Mouse (Mus musculus) intestine, embryonic 16.5 days (tissue): Measurements from ENCODE around the gene Hbb-bt. TPM values are rescaled to one million over a fixed set of nuclear protein-coding genes. Genes with fewer than 3 reads are reported as not detected.

Experiments used
- ATAC-seq: fragments of 200-750 bp; cut with Nextera tagmentation; 2 replicates; pipeline ENCODE4 v1.8.0; 2017; ENCODE audit warnings: moderate TSS enrichment, moderate library complexity
- H3K27ac ChIP-seq: fragments of 300-500 bp; sonication (generic); 2 replicates; pipeline ENCODE4 v1.5.1; 2014; ENCODE audit warnings: mild to moderate bottlenecking, low read length
- H3K27me3 ChIP-seq: fragments of 300-500 bp; sonication (generic); replicated peaks from 2 replicates; pipeline ENCODE4 v1.6.1; 2014; ENCODE audit warnings: low read length, control low read depth, mixed read lengths; ENCODE audit not compliant: control insufficient read depth, insufficient read depth
- H3K36me3 ChIP-seq: fragments of 300-500 bp; sonication (generic); 2 replicates; pipeline ENCODE4 v1.6.1; 2014; ENCODE audit warnings: low read length, control low read depth; ENCODE audit not compliant: control insufficient read depth, insufficient read depth
- H3K4me1 ChIP-seq: fragments of 300-500 bp; sonication (generic); 2 replicates; pipeline ENCODE4 v1.6.1; 2014; ENCODE audit warnings: low read length, control low read depth, mixed read lengths; ENCODE audit not compliant: control insufficient read depth, insufficient read depth
- H3K4me2 ChIP-seq: fragments of 300-500 bp; sonication (generic); 2 replicates; pipeline ENCODE4 v1.6.1; 2014; ENCODE audit warnings: low read depth, low read length, control low read depth
- H3K4me3 ChIP-seq: fragments of 300-500 bp; sonication (generic); 2 replicates; pipeline ENCODE4 v1.5.1; 2014; ENCODE audit warnings: mild to moderate bottlenecking, low read length
- H3K9ac ChIP-seq: fragments of 300-500 bp; sonication (generic); 2 replicates; pipeline ENCODE4 v1.6.1; 2014; ENCODE audit warnings: low read depth, low read length
- H3K9me3 ChIP-seq: fragments of 300-500 bp; sonication (generic); 2 replicates; pipeline ENCODE4 v1.6.1; 2016; ENCODE audit warnings: low read length, control low read depth; ENCODE audit not compliant: control insufficient read depth
- WGBS: fragments of 180-500 bp; shearing (Covaris S2); extraction: QIAGEN DNeasy Blood & Tissue Kit; methylation state at CpG from one replicate; pipeline ENCODE4 v1.1.7; 2014; 5-methylcytosine and 5-hydroxymethylcytosine counted together
- polyA plus RNA-seq: library from polyadenylated mRNA; unstranded; fragments of >200 nt; fragmentation: Nextera tagmentation; extraction: Ambion mirVana; gene quantifications from 2 replicates; pipeline ENCODE4 v1.2.1, GENCODE M21; 2015

Gene Hbb-bt
- polyA plus RNA-seq = 1,955 and 2,476 TPM in 2 replicates

- H3K27ac ChIP-seq = no peak within 1 kb of the TSS
- no peaks in the 10 kb centered on the region for H3K9me3 ChIP-seq
- no peaks in the 10 kb centered on the region for H3K4me1 ChIP-seq
- no peak within 1 kb of the TSS for H3K4me3 ChIP-seq
- 94% methylated on average over 3 of the region's 3 CpGs for WGBS
- no peak within 1 kb of the TSS for H3K9ac ChIP-seq
- peak; percentile 86 for ATAC-seq
- H3K4me2 ChIP-seq = no peak within 1 kb of the TSS
- H3K36me3 ChIP-seq = no peaks in the 10 kb centered on the region
- H3K27me3 ChIP-seq = no peaks in the 10 kb centered on the region
These were observed at the start of gene Hbb-bt for GRCm38 (mm10) chr7:103813766-103814165. Hbb-bt (minus strand) TSS chr7:103813996.

- WGBS = 74% methylated on average over 3 of the region's 3 CpGs
- no peak overlapping the region for H3K27ac ChIP-seq
- H3K4me2 ChIP-seq = no peak overlapping the region
- no peaks in the 10 kb centered on the region for H3K27me3 ChIP-seq
- no peaks in the 10 kb centered on the region for H3K4me1 ChIP-seq
- no peak overlapping the region for H3K4me3 ChIP-seq
- H3K9me3 ChIP-seq = no peaks in the 10 kb centered on the region
- H3K9ac ChIP-seq = no peak overlapping the region
- ATAC-seq = no peak
- no peaks in the 10 kb centered on the region for H3K36me3 ChIP-seq
These were observed 47.7 kb upstream of the Hbb-bt start for GRCm38 (mm10) chr7:103861531-103861930.

- no peak overlapping the region for H3K27ac ChIP-seq
- no peaks in the 10 kb centered on the region for H3K36me3 ChIP-seq
- H3K4me2 ChIP-seq = no peak overlapping the region
- H3K9ac ChIP-seq = no peak overlapping the region
- H3K9me3 ChIP-seq = no peaks in the 10 kb centered on the region
- H3K4me1 ChIP-seq = no peaks in the 10 kb centered on the region
- H3K4me3 ChIP-seq = no peak overlapping the region
- no peaks in the 10 kb centered on the region for H3K27me3 ChIP-seq
- peak; percentile 90 for ATAC-seq
- 49% methylated on average over 1 of the region's 1 CpGs for WGBS
These were observed 47.1 kb upstream of the Hbb-bt start for GRCm38 (mm10) chr7:103860855-103861254.

GRCm38 (mm10) chr7:103859076-103859475, 45.3 kb upstream of the Hbb-bt start:
- Histone ChIP-seq H3K27me3 (no peaks in the 10 kb centered on the region), H3K4me2 (no peak overlapping the region), H3K4me1 (no peaks in the 10 kb centered on the region), H3K9ac (no peak overlapping the region), H3K27ac (no peak overlapping the region), H3K36me3 (no peaks in the 10 kb centered on the region), H3K4me3 (no peak overlapping the region), H3K9me3 (no peaks in the 10 kb centered on the region)
- 60% methylated on average over 2 of the region's 2 CpGs for WGBS
- ATAC-seq = peak; percentile 90

GRCm38 (mm10) chr7:103854669-103855068, 40.9 kb upstream of the Hbb-bt start:
- Histone ChIP-seq H3K36me3 (no peaks in the 10 kb centered on the region), H3K4me2 (no peak overlapping the region), H3K27me3 (no peaks in the 10 kb centered on the region), H3K4me3 (no peak overlapping the region), H3K9me3 (no peaks in the 10 kb centered on the region), H3K9ac (no peak overlapping the region), H3K27ac (no peak overlapping the region), H3K4me1 (no peaks in the 10 kb centered on the region)
- ATAC-seq = no peak
- WGBS = 67% methylated on average over 1 of the region's 1 CpGs

- Histone ChIP-seq H3K4me3 (no peak within 1 kb of the TSS), H3K9ac (no peak within 1 kb of the TSS), H3K4me2 (no peak within 1 kb of the TSS), H3K27ac (no peak within 1 kb of the TSS), H3K36me3 (no peaks in the 10 kb centered on the region), H3K27me3 (no peaks in the 10 kb centered on the region), H3K9me3 (no peaks in the 10 kb centered on the region), H3K4me1 (no peaks in the 10 kb centered on the region)
- no peak for ATAC-seq
- 61% methylated on average over 2 of the region's 2 CpGs for WGBS
These were observed 39.3 kb upstream of the Hbb-bt start, which contains the start of gene Hbb-y for GRCm38 (mm10) chr7:103853090-103853489. Hbb-y (minus strand) TSS chr7:103853216.

- Histone ChIP-seq H3K4me3 (no peak overlapping the region), H3K36me3 (no peaks in the 10 kb centered on the region), H3K27ac (no peak overlapping the region), H3K4me1 (no peaks in the 10 kb centered on the region), H3K4me2 (no peak overlapping the region), H3K27me3 (no peaks in the 10 kb centered on the region), H3K9me3 (no peaks in the 10 kb centered on the region), H3K9ac (no peak overlapping the region)
- ATAC-seq = no peak
- WGBS = 20% methylated on average over 2 of the region's 2 CpGs
These were observed 30.9 kb upstream of the Hbb-bt start for GRCm38 (mm10) chr7:103844525-103845325.

GRCm38 (mm10) chr7:103843034-103843433, 29.2 kb upstream of the Hbb-bt start, which contains the start of gene Hbb-bh1:
Hbb-bh1 (minus strand) TSS chr7:103843164.
- no peaks in the 10 kb centered on the region for H3K4me1 ChIP-seq
- no peak within 1 kb of the TSS for H3K4me2 ChIP-seq
- H3K27me3 ChIP-seq = no peaks in the 10 kb centered on the region
- no peak for ATAC-seq
- H3K36me3 ChIP-seq = no peaks in the 10 kb centered on the region
- H3K9me3 ChIP-seq = no peaks in the 10 kb centered on the region
- WGBS = 80% methylated on average over 2 of the region's 2 CpGs
- H3K4me3 ChIP-seq = no peak within 1 kb of the TSS
- H3K27ac ChIP-seq = no peak within 1 kb of the TSS
- H3K9ac ChIP-seq = no peak within 1 kb of the TSS

GRCm38 (mm10) chr7:103840268-103840667, 26.5 kb upstream of the Hbb-bt start, which contains the start of gene Hbb-bh2:
Hbb-bh2 (minus strand) TSS chr7:103840520.
- no peak within 1 kb of the TSS for H3K27ac ChIP-seq
- no peaks in the 10 kb centered on the region for H3K4me1 ChIP-seq
- WGBS = 64% methylated on average over 3 of the region's 3 CpGs
- H3K4me3 ChIP-seq = no peak within 1 kb of the TSS
- no peak for ATAC-seq
- no peak within 1 kb of the TSS for H3K4me2 ChIP-seq
- H3K9me3 ChIP-seq = no peaks in the 10 kb centered on the region
- H3K27me3 ChIP-seq = no peaks in the 10 kb centered on the region
- H3K9ac ChIP-seq = no peak within 1 kb of the TSS
- no peaks in the 10 kb centered on the region for H3K36me3 ChIP-seq
